Mouse (Mus musculus): Measurements from ENCODE around the gene Unc13c. TPM values are rescaled to one million over a fixed set of nuclear protein-coding genes. Genes with fewer than 3 reads are reported as not detected.

The Unc13c gene
- polyA plus RNA-seq, 1 experiment = not detected

- WGBS = 53% methylated on average over 6 of the region's 6 CpGs
- Histone ChIP-seq H3K4me3 (replicated peaks; ENCODE audit: control insufficient read depth, low read depth, low read length) (no peak overlapping the region), H3K4me1 (ENCODE audit: control insufficient read depth, insufficient read depth, low read length) (no peaks in the 10 kb centered on the region), H3K27ac (ENCODE audit: control insufficient read depth, insufficient read depth, low read depth, low read length, poor library complexity) (no peak overlapping the region)
- no peak for TF ChIP-seq CTCF (IDR thresholded peaks at IDR 0.05; ENCODE audit: control insufficient read depth, insufficient read depth, low read length)
- no peak for TF ChIP-seq POLR2A (IDR thresholded peaks at IDR 0.05; ENCODE audit: borderline replicate concordance, control insufficient read depth, low read depth, low read length)
Observed at GRCm38 (mm10) chr9:73725717-73726662, 242.8 kb downstream of the Unc13c start.

- Histone ChIP-seq H3K4me3 (replicated peaks; ENCODE audit: control insufficient read depth, low read depth, low read length) (no peak overlapping the region), H3K27ac (ENCODE audit: control insufficient read depth, insufficient read depth, low read depth, low read length, poor library complexity) (no peak overlapping the region), H3K4me1 (ENCODE audit: control insufficient read depth, insufficient read depth, low read length) (no peaks in the 10 kb centered on the region)
- 62% methylated on average over 4 of the region's 4 CpGs for WGBS
- TF ChIP-seq POLR2A (IDR thresholded peaks at IDR 0.05; ENCODE audit: borderline replicate concordance, control insufficient read depth, low read depth, low read length) (no peak), CTCF (IDR thresholded peaks at IDR 0.05; ENCODE audit: control insufficient read depth, insufficient read depth, low read length) (no peak)
Observed at GRCm38 (mm10) chr9:73724776-73725175, 244.0 kb downstream of the Unc13c start.

- 80% methylated on average over 4 of the region's 4 CpGs for WGBS
- TF ChIP-seq POLR2A (IDR thresholded peaks at IDR 0.05; ENCODE audit: borderline replicate concordance, control insufficient read depth, low read depth, low read length) (no peak), CTCF (IDR thresholded peaks at IDR 0.05; ENCODE audit: control insufficient read depth, insufficient read depth, low read length) (no peak)
- H3K4me3 ChIP-seq (replicated peaks; ENCODE audit: control insufficient read depth, low read depth, low read length) = no peak overlapping the region
- no peak overlapping the region for H3K27ac ChIP-seq (ENCODE audit: control insufficient read depth, insufficient read depth, low read depth, low read length, poor library complexity)
- H3K4me1 ChIP-seq (ENCODE audit: control insufficient read depth, insufficient read depth, low read length) = no peaks in the 10 kb centered on the region
Observed at GRCm38 (mm10) chr9:73713508-73713907, 255.3 kb downstream of the Unc13c start.

- WGBS = 83% methylated on average over 2 of the region's 2 CpGs
- no peak for TF ChIP-seq POLR2A (IDR thresholded peaks at IDR 0.05; ENCODE audit: borderline replicate concordance, control insufficient read depth, low read depth, low read length)
- no peak for TF ChIP-seq CTCF (IDR thresholded peaks at IDR 0.05; ENCODE audit: control insufficient read depth, insufficient read depth, low read length)
- Histone ChIP-seq H3K27ac (ENCODE audit: control insufficient read depth, insufficient read depth, low read depth, low read length, poor library complexity) (no peak overlapping the region), H3K4me1 (ENCODE audit: control insufficient read depth, insufficient read depth, low read length) (no peaks in the 10 kb centered on the region), H3K4me3 (replicated peaks; ENCODE audit: control insufficient read depth, low read depth, low read length) (no peak overlapping the region)
Observed at GRCm38 (mm10) chr9:73697103-73697502, 271.7 kb downstream of the Unc13c start.

- Histone ChIP-seq H3K27ac (ENCODE audit: control insufficient read depth, insufficient read depth, low read depth, low read length, poor library complexity) (no peak overlapping the region), H3K4me1 (ENCODE audit: control insufficient read depth, insufficient read depth, low read length) (no peaks in the 10 kb centered on the region), H3K4me3 (replicated peaks; ENCODE audit: control insufficient read depth, low read depth, low read length) (no peak overlapping the region)
- 70% methylated on average over 2 of the region's 2 CpGs for WGBS
- TF ChIP-seq CTCF (IDR thresholded peaks at IDR 0.05; ENCODE audit: control insufficient read depth, insufficient read depth, low read length) (no peak), POLR2A (IDR thresholded peaks at IDR 0.05; ENCODE audit: borderline replicate concordance, control insufficient read depth, low read depth, low read length) (no peak)
Observed at GRCm38 (mm10) chr9:73681580-73681979, 287.2 kb downstream of the Unc13c start.

GRCm38 (mm10) chr9:73680545-73681495 is 287.9 kb downstream of the Unc13c start:
- Histone ChIP-seq H3K4me3 (replicated peaks; ENCODE audit: control insufficient read depth, low read depth, low read length) (no peak overlapping the region), H3K27ac (ENCODE audit: control insufficient read depth, insufficient read depth, low read depth, low read length, poor library complexity) (no peak overlapping the region), H3K4me1 (ENCODE audit: control insufficient read depth, insufficient read depth, low read length) (no peaks in the 10 kb centered on the region)
- WGBS = 86% methylated on average over 13 of the region's 13 CpGs
- no peak for TF ChIP-seq CTCF (IDR thresholded peaks at IDR 0.05; ENCODE audit: control insufficient read depth, insufficient read depth, low read length)
- no peak for TF ChIP-seq POLR2A (IDR thresholded peaks at IDR 0.05; ENCODE audit: borderline replicate concordance, control insufficient read depth, low read depth, low read length)

- 81% methylated on average over 6 of the region's 6 CpGs for WGBS
- Histone ChIP-seq H3K4me1 (ENCODE audit: control insufficient read depth, insufficient read depth, low read length) (no peaks in the 10 kb centered on the region), H3K27ac (ENCODE audit: control insufficient read depth, insufficient read depth, low read depth, low read length, poor library complexity) (no peak overlapping the region), H3K4me3 (replicated peaks; ENCODE audit: control insufficient read depth, low read depth, low read length) (no peak overlapping the region)
- TF ChIP-seq POLR2A (IDR thresholded peaks at IDR 0.05; ENCODE audit: borderline replicate concordance, control insufficient read depth, low read depth, low read length) = no peak
- no peak for TF ChIP-seq CTCF (IDR thresholded peaks at IDR 0.05; ENCODE audit: control insufficient read depth, insufficient read depth, low read length)
Observed at GRCm38 (mm10) chr9:73671656-73672212, 297.0 kb downstream of the Unc13c start.
